ENCODE assay signal across 9 mouse cellular contexts in the genomic region with DNA sequence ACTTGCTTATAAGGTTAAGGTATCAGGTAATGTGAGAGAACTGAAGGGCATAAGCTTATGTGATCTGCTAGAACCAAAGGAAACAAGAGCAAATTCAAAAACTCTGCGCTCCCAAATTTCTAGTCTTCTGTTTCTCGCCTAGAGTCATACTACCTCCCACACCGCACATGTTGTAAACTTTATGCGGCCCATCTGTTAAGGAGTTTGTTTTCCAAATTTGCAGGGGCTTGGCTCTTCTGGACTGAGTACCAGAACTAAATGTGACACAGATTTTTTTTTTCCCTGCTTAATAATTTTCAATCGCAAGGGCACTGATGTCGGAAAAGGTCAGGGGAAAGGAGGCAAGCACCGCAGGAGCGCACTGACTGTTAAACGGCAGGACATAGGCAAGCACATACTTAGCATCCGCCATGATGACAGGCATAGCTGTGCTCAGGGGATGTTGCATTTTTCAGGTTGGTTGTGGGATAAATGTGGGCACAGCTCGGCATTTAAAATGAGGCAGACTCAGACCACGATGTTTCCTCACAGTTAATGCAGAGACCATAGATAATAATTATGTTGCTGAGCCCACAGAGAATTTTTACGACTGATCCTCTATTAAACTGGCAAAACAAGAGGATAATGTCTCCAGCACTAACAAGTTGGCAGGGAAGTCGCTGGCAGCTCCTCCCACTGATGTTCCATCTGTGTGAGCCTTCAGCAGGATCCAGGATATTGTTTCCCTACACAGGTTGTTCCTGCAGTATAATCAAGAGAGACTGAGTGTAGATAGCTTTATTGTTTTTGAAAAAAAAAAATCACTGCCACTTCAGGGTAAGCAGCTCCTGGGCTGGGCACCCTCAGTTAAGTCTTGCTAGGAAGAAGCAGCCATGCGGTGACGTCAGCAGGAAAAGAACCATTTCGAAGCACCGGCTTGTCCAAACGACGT.
DNase-seq lines count a peak whose midpoint lies in the region; ATAC-seq lines count a peak whose summit lies in the region.
"Had no signal": no experiment of that assay in that cellular context is flagged by ENCODE, and none has a peak within 500 bp of the region (broad histone marks: within the 10 kb centered on the region; RNA-seq: fewer than 3 reads in every experiment).

No protein-coding gene starts in this region.

- H3K9ac ChIP-seq in limb, embryonic 11.5 days (ENCODE audit: low read length): no peak overlapping the region
- H3K9ac ChIP-seq: liver, embryonic 13.5 days had no signal

- no peaks in the 10 kb centered on the region for H3K36me3 ChIP-seq in limb, embryonic 11.5 days (ENCODE audit: control insufficient read depth, insufficient read depth, low read length)
- H3K36me3 ChIP-seq in midbrain, embryonic 10.5 days: no peaks in the 10 kb centered on the region
- H3K36me3 ChIP-seq: liver, embryonic 13.5 days had no signal

- no peaks in the 10 kb centered on the region for H3K9me3 ChIP-seq in limb, embryonic 11.5 days (ENCODE audit: control insufficient read depth, low read length)
- no peaks in the 10 kb centered on the region for H3K9me3 ChIP-seq in midbrain, embryonic 10.5 days (replicated peaks)
- H3K9me3 ChIP-seq: liver, embryonic 13.5 days had no signal

- 52% methylated on average over 20 of the region's 20 CpGs for WGBS in limb, embryonic 11.5 days
- 89% methylated on average over 20 of the region's 20 CpGs for WGBS in midbrain, embryonic 10.5 days

- DNase-seq in heart, adult 8-10 months (ENCODE audit: low spot score): peak; percentile 37
- DNase-seq in heart, postnatal 4 days: no peak
- DNase-seq in cerebellum, adult 8-10 months: peak; percentile 68
- peak; percentile 18 for DNase-seq in gastrocnemius, postnatal 10 days
- peak; percentile 26 for DNase-seq in limb, embryonic 11.5 days (ENCODE audit: low spot score)
- no peak for DNase-seq in midbrain, embryonic 10.5 days (ENCODE audit: low spot score)
- DNase-seq in adrenal gland, postnatal 14 days: no peak
- DNase-seq: liver, embryonic 13.5 days had no signal

- ATAC-seq in limb, embryonic 11.5 days (ENCODE audit: insufficient number of reproducible peaks, low FRiP score, low TSS enrichment, low read depth): peak; percentile 44; the same call in 1 of the 2 replicates
- no peak for ATAC-seq in megakaryocyte-erythroid progenitor cell, adult 5-6 weeks (replicated peaks; ENCODE audit: low FRiP score, low TSS enrichment, poor library complexity, severe bottlenecking)

- H3K4me1 ChIP-seq in limb, embryonic 11.5 days (ENCODE audit: control insufficient read depth, insufficient read depth, low read length): peaks cover 10% of the 10 kb centered on the region; the same call in 1 of the 2 replicates
- H3K4me1 ChIP-seq in midbrain, embryonic 10.5 days: no peaks in the 10 kb centered on the region
- H3K4me1 ChIP-seq: liver, embryonic 13.5 days had no signal

- no peak overlapping the region for H3K4me3 ChIP-seq in limb, embryonic 11.5 days (ENCODE audit: low read depth, low read length)
- no peak overlapping the region for H3K4me3 ChIP-seq in midbrain, embryonic 10.5 days
- H3K4me3 ChIP-seq: liver, embryonic 13.5 days had no signal

- no peak overlapping the region for H3K4me2 ChIP-seq in limb, embryonic 11.5 days (ENCODE audit: low read depth, severe bottlenecking)
- H3K4me2 ChIP-seq: liver, embryonic 13.5 days had no signal

- no peaks in the 10 kb centered on the region for H3K27me3 ChIP-seq in limb, embryonic 11.5 days (ENCODE audit: control insufficient read depth, insufficient read depth, low read length)
- no peaks in the 10 kb centered on the region for H3K27me3 ChIP-seq in midbrain, embryonic 10.5 days (ENCODE audit: low read depth, poor library complexity, severe bottlenecking)
- H3K27me3 ChIP-seq: liver, embryonic 13.5 days had no signal

- H3K27ac ChIP-seq in limb, embryonic 11.5 days (replicated peaks; ENCODE audit: low read depth, low read length): 0 out of 2 replicates have a peak overlapping the region, but pooled peaks have one; percentile 21
- H3K27ac ChIP-seq in midbrain, embryonic 10.5 days (replicated peaks): no peak overlapping the region
- H3K27ac ChIP-seq: liver, embryonic 13.5 days had no signal

Comparison
In these comparisons a context has a peak if more than half of its experiments do, and no peak if none do; other contexts are left out.
1. DNase-seq: peak in heart, adult 8-10 months (single experiment), cerebellum, adult 8-10 months (single experiment), gastrocnemius, postnatal 10 days (single experiment) and limb, embryonic 11.5 days (single experiment); none in heart, postnatal 4 days (single experiment), midbrain, embryonic 10.5 days (single experiment) and adrenal gland, postnatal 14 days (single experiment).